Mouse (Mus musculus) forebrain, postnatal 0 days (tissue): ENCODE results near the gene Spns3. TPM values are rescaled to one million over a fixed set of nuclear protein-coding genes. Genes with fewer than 3 reads are reported as not detected.
"Not testable (repeated sequence)": the region's sequence is repeated elsewhere in the genome, so short reads cannot be mapped to it uniquely, and the experiment has no call there.

ENCODE experiments used
- ATAC-seq: fragments of 200-750 bp; cut with Nextera tagmentation; 2 replicates; pipeline ENCODE4 v1.8.0; 2017; ENCODE audit warnings: mild to moderate bottlenecking, moderate library complexity
- DNase-seq: peaks from one replicate; pipeline ENCODE4 v3.0.0-alpha.2; 2015
- H3K27ac ChIP-seq: fragments of 300-500 bp; sonication (generic); 2 replicates; pipeline ENCODE4 v1.5.1; 2014; ENCODE audit warnings: low read depth, mild to moderate bottlenecking, antibody characterized with exemption, low read length, moderate library complexity, mixed read lengths
- H3K27me3 ChIP-seq: fragments of 300-500 bp; sonication (generic); 2 replicates; pipeline ENCODE4 v1.6.1; 2014; ENCODE audit warnings: mild to moderate bottlenecking, low read length, mixed read lengths; ENCODE audit not compliant: insufficient read depth
- H3K36me3 ChIP-seq: fragments of 300-500 bp; sonication (generic); 2 replicates; pipeline ENCODE4 v1.6.1; 2014; ENCODE audit warnings: mild to moderate bottlenecking, moderate library complexity; ENCODE audit not compliant: insufficient read depth
- H3K4me1 ChIP-seq: fragments of 300-500 bp; sonication (generic); 2 replicates; pipeline ENCODE4 v1.6.1; 2014; ENCODE audit warnings: antibody characterized with exemption; ENCODE audit not compliant: insufficient read depth
- H3K4me2 ChIP-seq: fragments of 300-500 bp; sonication (generic); 2 replicates; pipeline ENCODE4 v1.6.1; 2014; ENCODE audit warnings: low read depth, mild to moderate bottlenecking, moderate library complexity
- H3K4me3 ChIP-seq: fragments of 300-500 bp; sonication (generic); 2 replicates; pipeline ENCODE4 v1.5.1; 2014; ENCODE audit warnings: low read depth, low read length, mixed read lengths
- H3K9ac ChIP-seq: fragments of 300-500 bp; sonication (generic); 2 replicates; pipeline ENCODE4 v1.6.1; 2014; ENCODE audit warnings: mild to moderate bottlenecking
- H3K9me3 ChIP-seq: fragments of 300-500 bp; sonication (generic); 2 replicates; pipeline ENCODE4 v1.6.1; 2016; ENCODE audit warnings: low read length
- CTCF ChIP-seq: sonication (generic); IDR thresholded peaks from 2 replicates; pipeline ENCODE4 v1.5.1; 2016; ENCODE audit warnings: antibody characterized with exemption, control low read depth, low read depth
- WGBS: fragments of 180-500 bp; shearing (Covaris S2); extraction: QIAGEN DNeasy Blood & Tissue Kit; methylation state at CpG from one replicate; pipeline ENCODE4 v1.1.7; 2014; 5-methylcytosine and 5-hydroxymethylcytosine counted together
- polyA plus RNA-seq: library from polyadenylated mRNA; unstranded; fragments of >200 nt; fragmentation: Nextera tagmentation; extraction: Ambion mirVana; gene quantifications from 2 replicates; pipeline ENCODE4 v1.2.1, GENCODE M21; 2015
- total RNA-seq: library from RNA; depleted of rRNA; stranded (reverse); fragments of >200 nt; gene quantifications from 2 replicates; pipeline ENCODE4 v1.2.3, GENCODE M21; 2014

Gene Spns3
- total and polyA plus RNA-seq, 2 experiments from 2014 or later: 0.07 TPM; not detected in 1

GRCm38 (mm10) chr11:72556953-72557352, 6.6 kb upstream of the Spns3 start:
- TF ChIP-seq CTCF: no peak
- Histone ChIP-seq H3K27me3 (no peaks in the 10 kb centered on the region), H3K27ac (no peak overlapping the region), H3K4me1 (no peaks in the 10 kb centered on the region), H3K9ac (no peak overlapping the region), H3K4me2 (no peak overlapping the region), H3K36me3 (no peaks in the 10 kb centered on the region), H3K4me3 (no peak overlapping the region), H3K9me3 (no peaks in the 10 kb centered on the region)
- WGBS: 73% methylated on average over 2 of the region's 2 CpGs
- DNase-seq (no peak), ATAC-seq (no peak)

GRCm38 (mm10) chr11:72556470-72556869, 6.2 kb upstream of the Spns3 start:
- Histone ChIP-seq H3K9ac (no peak overlapping the region), H3K27me3 (no peaks in the 10 kb centered on the region), H3K9me3 (no peaks in the 10 kb centered on the region), H3K27ac (no peak overlapping the region), H3K36me3 (no peaks in the 10 kb centered on the region), H3K4me1 (no peaks in the 10 kb centered on the region), H3K4me3 (no peak overlapping the region), H3K4me2 (no peak overlapping the region)
- TF ChIP-seq CTCF: no peak
- ATAC-seq: no peak
- 89% methylated on average over 4 of the region's 4 CpGs for WGBS
- no peak for DNase-seq

- 73% methylated on average over 7 of the region's 7 CpGs for WGBS
- H3K4me3 ChIP-seq: no peak overlapping the region
- no peaks in the 10 kb centered on the region for H3K27me3 ChIP-seq
- no peak overlapping the region for H3K9ac ChIP-seq
- no peak for TF ChIP-seq CTCF
- no peak for DNase-seq
- H3K36me3 ChIP-seq: no peaks in the 10 kb centered on the region
- H3K9me3 ChIP-seq: no peaks in the 10 kb centered on the region
- no peak overlapping the region for H3K27ac ChIP-seq
- no peaks in the 10 kb centered on the region for H3K4me1 ChIP-seq
- ATAC-seq: no peak
- no peak overlapping the region for H3K4me2 ChIP-seq
Measured at GRCm38 (mm10) chr11:72551531-72552105, 1.3 kb upstream of the Spns3 start.

GRCm38 (mm10) chr11:72547181-72547580, 3.1 kb downstream of the Spns3 start:
- ATAC-seq (no peak), DNase-seq (no peak)
- TF ChIP-seq CTCF: no peak
- H3K9me3 ChIP-seq: no peaks in the 10 kb centered on the region
- H3K27me3 ChIP-seq: no peaks in the 10 kb centered on the region
- no peaks in the 10 kb centered on the region for H3K4me1 ChIP-seq
- no peak overlapping the region for H3K27ac ChIP-seq
- 74% methylated on average over 3 of the region's 3 CpGs for WGBS
- no peak overlapping the region for H3K9ac ChIP-seq
- no peaks in the 10 kb centered on the region for H3K36me3 ChIP-seq
- no peak overlapping the region for H3K4me3 ChIP-seq
- no peak overlapping the region for H3K4me2 ChIP-seq

- WGBS: 73% methylated on average over 7 of the region's 7 CpGs
Measured at GRCm38 (mm10) chr11:72544716-72545115, 5.6 kb downstream of the Spns3 start.

GRCm38 (mm10) chr11:72543692-72544091, 6.6 kb downstream of the Spns3 start:
- not testable (repeated sequence) for H3K36me3 ChIP-seq, H3K9ac ChIP-seq, H3K9me3 ChIP-seq, H3K27me3 ChIP-seq, ATAC-seq, H3K4me3 ChIP-seq, H3K27ac ChIP-seq, H3K4me1 ChIP-seq, DNase-seq, H3K4me2 ChIP-seq
- WGBS: 84% methylated on average over 1 of the region's 1 CpGs

More at GRCm38 (mm10) chr11:72544716-72545115, 5.6 kb downstream of the Spns3 start:
- Histone ChIP-seq H3K4me2 (no peak overlapping the region), H3K36me3 (no peaks in the 10 kb centered on the region), H3K4me3 (no peak overlapping the region), H3K9me3 (no peaks in the 10 kb centered on the region), H3K27ac (no peak overlapping the region), H3K4me1 (no peaks in the 10 kb centered on the region), H3K27me3 (no peaks in the 10 kb centered on the region), H3K9ac (no peak overlapping the region)
- ATAC-seq: no peak
- DNase-seq: no peak
- TF ChIP-seq CTCF: no peak

- Histone ChIP-seq H3K27me3 (no peaks in the 10 kb centered on the region), H3K36me3 (no peaks in the 10 kb centered on the region), H3K9me3 (no peaks in the 10 kb centered on the region), H3K27ac (no peak overlapping the region), H3K4me3 (no peak overlapping the region), H3K4me1 (no peaks in the 10 kb centered on the region), H3K4me2 (no peak overlapping the region), H3K9ac (no peak overlapping the region)
- ATAC-seq (no peak), DNase-seq (no peak)
- TF ChIP-seq CTCF: no peak
- WGBS: 81% methylated on average over 1 of the region's 1 CpGs
Measured at GRCm38 (mm10) chr11:72542586-72542985, 7.7 kb downstream of the Spns3 start.

- no peak for TF ChIP-seq CTCF
- no peaks in the 10 kb centered on the region for H3K9me3 ChIP-seq
- 63% methylated on average over 10 of the region's 10 CpGs for WGBS
Measured at GRCm38 (mm10) chr11:72541928-72542327, 8.4 kb downstream of the Spns3 start.

More at GRCm38 (mm10) chr11:72541928-72542327, 8.4 kb downstream of the Spns3 start:
- DNase-seq (no peak), ATAC-seq (no peak)
- no peaks in the 10 kb centered on the region for H3K4me1 ChIP-seq
- H3K4me2 ChIP-seq: no peak overlapping the region
- no peak overlapping the region for H3K9ac ChIP-seq
- no peak overlapping the region for H3K27ac ChIP-seq
- H3K4me3 ChIP-seq: no peak overlapping the region
- no peaks in the 10 kb centered on the region for H3K27me3 ChIP-seq
- H3K36me3 ChIP-seq: no peaks in the 10 kb centered on the region
